Mouse (Mus musculus) lung, embryonic 15.5 days (tissue): ENCODE measurements around the gene Olfr1349. TPM values are rescaled to one million over a fixed set of nuclear protein-coding genes. Genes with fewer than 3 reads are reported as not detected.
"Not testable (repeated sequence)": the region's sequence is repeated elsewhere in the genome, so short reads cannot be mapped to it uniquely, and the experiment has no call there.

Experiments used
- ATAC-seq: fragments of 200-750 bp; cut with Nextera tagmentation; 2 replicates; pipeline ENCODE4 v1.8.0; 2017; ENCODE audit warnings: moderate number of reproducible peaks, borderline replicate concordance; ENCODE audit not compliant: low FRiP score, low TSS enrichment; ENCODE audit errors: extremely low read depth
- H3K27ac ChIP-seq: fragments of 300-500 bp; sonication (generic); 2 replicates; pipeline ENCODE4 v1.5.1; 2015; ENCODE audit warnings: moderate library complexity, mild to moderate bottlenecking, inconsistent platforms
- H3K27me3 ChIP-seq: fragments of 300-500 bp; sonication (generic); 2 replicates; pipeline ENCODE4 v1.6.1; 2015; ENCODE audit warnings: inconsistent platforms
- H3K36me3 ChIP-seq: fragments of 300-500 bp; sonication (generic); 2 replicates; pipeline ENCODE4 v1.6.1; 2015; ENCODE audit warnings: inconsistent platforms
- H3K4me1 ChIP-seq: fragments of 300-500 bp; sonication (generic); 2 replicates; pipeline ENCODE4 v1.6.1; 2015; ENCODE audit warnings: inconsistent platforms
- H3K4me2 ChIP-seq: fragments of 300-500 bp; sonication (generic); 2 replicates; pipeline ENCODE4 v1.6.1; 2015; ENCODE audit warnings: inconsistent platforms, mild to moderate bottlenecking, moderate library complexity
- H3K4me3 ChIP-seq: fragments of 300-500 bp; sonication (generic); 2 replicates; pipeline ENCODE4 v1.5.1; 2015; ENCODE audit warnings: mild to moderate bottlenecking, inconsistent platforms
- H3K9ac ChIP-seq: fragments of 300-500 bp; sonication (generic); 2 replicates; pipeline ENCODE4 v1.6.1; 2015; ENCODE audit warnings: inconsistent platforms
- H3K9me3 ChIP-seq: fragments of 300-500 bp; sonication (generic); 2 replicates; pipeline ENCODE4 v1.6.1; 2016; ENCODE audit warnings: inconsistent platforms
- WGBS: fragments of 180-500 bp; shearing (Covaris S2); methylation state at CpG from one replicate; pipeline ENCODE4 v1.1.7; 2015; 5-methylcytosine and 5-hydroxymethylcytosine counted together
- polyA plus RNA-seq: library from polyadenylated mRNA; unstranded; fragments of >200 nt; fragmentation: Nextera tagmentation; extraction: Ambion mirVana; gene quantifications from 2 replicates; pipeline ENCODE4 v1.2.1, GENCODE M21; 2015

The Olfr1349 gene
- not detected in 2 replicates for polyA plus RNA-seq

GRCm38 (mm10) chr7:6522850-6523249, at the start of gene Olfr1349:
Gene Olfr1349, minus strand, starts transcription at chr7:6522950.
- 89% methylated on average over 5 of the region's 5 CpGs for WGBS
- Histone ChIP-seq H3K36me3 (no peaks in the 10 kb centered on the region), H3K9ac (no peak within 1 kb of the TSS), H3K27ac (no peak within 1 kb of the TSS), H3K27me3 (no peaks in the 10 kb centered on the region), H3K9me3 (no peaks in the 10 kb centered on the region), H3K4me1 (no peaks in the 10 kb centered on the region), H3K4me3 (no peak within 1 kb of the TSS), H3K4me2 (no peak within 1 kb of the TSS)
- ATAC-seq = no peak

GRCm38 (mm10) chr7:6564541-6564940, 41.8 kb upstream of the Olfr1349 start, which contains the start of gene Olfr1350:
Gene Olfr1350, plus strand, starts transcription at chr7:6564841.
- Histone ChIP-seq H3K9me3 (no peaks in the 10 kb centered on the region), H3K27me3 (no peaks in the 10 kb centered on the region), H3K36me3 (no peaks in the 10 kb centered on the region), H3K4me1 (no peaks in the 10 kb centered on the region), H3K9ac (no peak within 1 kb of the TSS), H3K4me3 (no peak within 1 kb of the TSS), H3K27ac (no peak within 1 kb of the TSS), H3K4me2 (no peak within 1 kb of the TSS)
- ATAC-seq = no peak

- Histone ChIP-seq H3K9me3 (no peaks in the 10 kb centered on the region), H3K4me1 (no peaks in the 10 kb centered on the region), H3K9ac (no peak overlapping the region), H3K27ac (no peak overlapping the region), H3K4me2 (no peak overlapping the region), H3K27me3 (no peaks in the 10 kb centered on the region), H3K4me3 (no peak overlapping the region), H3K36me3 (no peaks in the 10 kb centered on the region)
- WGBS = 63% methylated on average over 5 of the region's 5 CpGs
- ATAC-seq = no peak
Measured at GRCm38 (mm10) chr7:6526141-6526540, 3.4 kb upstream of the Olfr1349 start.

GRCm38 (mm10) chr7:6525001-6525400, 2.3 kb upstream of the Olfr1349 start:
- no peaks in the 10 kb centered on the region for H3K36me3 ChIP-seq
- no peaks in the 10 kb centered on the region for H3K27me3 ChIP-seq
- ATAC-seq = no peak
- H3K4me1 ChIP-seq = no peaks in the 10 kb centered on the region
- H3K9ac ChIP-seq = no peak overlapping the region
- WGBS = 49% methylated on average over 3 of the region's 3 CpGs
- no peak overlapping the region for H3K4me2 ChIP-seq
- no peak overlapping the region for H3K4me3 ChIP-seq
- no peaks in the 10 kb centered on the region for H3K9me3 ChIP-seq
- H3K27ac ChIP-seq = no peak overlapping the region

GRCm38 (mm10) chr7:6521666-6522065, 1.1 kb downstream of the Olfr1349 start:
- Histone ChIP-seq H3K36me3 (no peaks in the 10 kb centered on the region), H3K27ac (no peak overlapping the region), H3K4me2 (no peak overlapping the region), H3K27me3 (no peaks in the 10 kb centered on the region), H3K4me1 (no peaks in the 10 kb centered on the region), H3K9ac (no peak overlapping the region), H3K9me3 (no peaks in the 10 kb centered on the region), H3K4me3 (no peak overlapping the region)
- 33% methylated on average over 1 of the region's 1 CpGs for WGBS
- no peak for ATAC-seq

- WGBS = 87% methylated on average over 1 of the region's 1 CpGs
- no peak within 1 kb of the TSS for H3K4me3 ChIP-seq
- no peaks in the 10 kb centered on the region for H3K27me3 ChIP-seq
- no peaks in the 10 kb centered on the region for H3K4me1 ChIP-seq
- no peak within 1 kb of the TSS for H3K27ac ChIP-seq
- H3K36me3 ChIP-seq = no peaks in the 10 kb centered on the region
- H3K9ac ChIP-seq = no peak within 1 kb of the TSS
- H3K4me2 ChIP-seq = no peak within 1 kb of the TSS
- no peak for ATAC-seq
- no peaks in the 10 kb centered on the region for H3K9me3 ChIP-seq
Measured at GRCm38 (mm10) chr7:6508648-6509047, 14.1 kb downstream of the Olfr1349 start, which contains the start of gene Olfr1348. Gene Olfr1348, minus strand, starts transcription at chr7:6508748.

GRCm38 (mm10) chr7:6499655-6500054, 23.1 kb downstream of the Olfr1349 start, which contains the start of gene Olfr1347:
Gene Olfr1347, minus strand, starts transcription at chr7:6499755.
- no peak within 1 kb of the TSS for H3K4me3 ChIP-seq
- H3K9me3 ChIP-seq = no peaks in the 10 kb centered on the region
- H3K36me3 ChIP-seq = no peaks in the 10 kb centered on the region
- no peak within 1 kb of the TSS for H3K27ac ChIP-seq
- H3K4me2 ChIP-seq = no peak within 1 kb of the TSS
- H3K4me1 ChIP-seq = no peaks in the 10 kb centered on the region
- WGBS = 37% methylated on average over 1 of the region's 1 CpGs
- no peaks in the 10 kb centered on the region for H3K27me3 ChIP-seq
- H3K9ac ChIP-seq = no peak within 1 kb of the TSS
- no peak for ATAC-seq

GRCm38 (mm10) chr7:6486841-6487240, 35.9 kb downstream of the Olfr1349 start, which contains the start of gene Olfr5:
Gene Olfr5, minus strand, starts transcription at chr7:6486941.
- H3K9ac ChIP-seq = no peak within 1 kb of the TSS
- no peaks in the 10 kb centered on the region for H3K4me1 ChIP-seq
- H3K27me3 ChIP-seq = no peaks in the 10 kb centered on the region
- no peak for ATAC-seq
- H3K36me3 ChIP-seq = no peaks in the 10 kb centered on the region
- no peak within 1 kb of the TSS for H3K27ac ChIP-seq
- no peak within 1 kb of the TSS for H3K4me3 ChIP-seq
- no peak within 1 kb of the TSS for H3K4me2 ChIP-seq
- WGBS = 18% methylated on average over 2 of the region's 2 CpGs
- no peaks in the 10 kb centered on the region for H3K9me3 ChIP-seq

GRCm38 (mm10) chr7:6477633-6478032, 45.1 kb downstream of the Olfr1349 start:
- H3K27ac ChIP-seq, H3K9me3 ChIP-seq, H3K4me3 ChIP-seq, H3K36me3 ChIP-seq, H3K4me2 ChIP-seq, H3K27me3 ChIP-seq, ATAC-seq, H3K9ac ChIP-seq, H3K4me1 ChIP-seq: not testable (repeated sequence)
- 54% methylated on average over 2 of the region's 2 CpGs for WGBS

GRCm38 (mm10) chr7:6466951-6467350, 55.8 kb downstream of the Olfr1349 start, which contains the start of gene Olfr1346:
Gene Olfr1346, plus strand, starts transcription at chr7:6467101.
- no peak for ATAC-seq
- no peak within 1 kb of the TSS for H3K4me2 ChIP-seq

More at GRCm38 (mm10) chr7:6466951-6467350, 55.8 kb downstream of the Olfr1349 start, which contains the start of gene Olfr1346:
- no peak within 1 kb of the TSS for H3K27ac ChIP-seq
- H3K4me1 ChIP-seq = no peaks in the 10 kb centered on the region
- no peaks in the 10 kb centered on the region for H3K27me3 ChIP-seq
- no peaks in the 10 kb centered on the region for H3K36me3 ChIP-seq
- no peak within 1 kb of the TSS for H3K4me3 ChIP-seq
- H3K9ac ChIP-seq = no peak within 1 kb of the TSS
- no peaks in the 10 kb centered on the region for H3K9me3 ChIP-seq

Other genes with a start within 250 kb of the Olfr1349 start
- 5.6 and 7.1 TPM in 2 replicates for gene Zfp667, start 236.4 kb downstream of the Olfr1349 start, polyA plus RNA-seq
- 5.6 and 7.3 TPM in 2 replicates for gene Zfp583, start 191.7 kb downstream of the Olfr1349 start, polyA plus RNA-seq
- 1.5 and 1.6 TPM in 2 replicates for gene Gm3854, start 179.2 kb downstream of the Olfr1349 start, polyA plus RNA-seq
- gene Zfp78, start 159.7 kb downstream of the Olfr1349 start, polyA plus RNA-seq = 3.4 TPM in 2 replicates
- gene Zfp28, start 139.7 kb downstream of the Olfr1349 start, polyA plus RNA-seq = 9.4 and 9.6 TPM in 2 replicates
- gene Smim17, start 124.2 kb downstream of the Olfr1349 start, polyA plus RNA-seq = 0.20 TPM in 1 of 2 replicates, not detected in the other
- gene Gm20715, start 112.7 kb downstream of the Olfr1349 start, polyA plus RNA-seq = 0.04 TPM in 2 replicates
- not detected in 2 replicates for gene Olfr1344, start 84.3 kb downstream of the Olfr1349 start, polyA plus RNA-seq
- gene Olfr1336, start 66.8 kb downstream of the Olfr1349 start, polyA plus RNA-seq = not detected in 2 replicates
- not detected in 2 replicates for gene Olfr1346, start 55.8 kb downstream of the Olfr1349 start, polyA plus RNA-seq
- gene Olfr5, start 36.0 kb downstream of the Olfr1349 start, polyA plus RNA-seq = not detected in 2 replicates
- not detected in 2 replicates for gene Olfr1347, start 23.2 kb downstream of the Olfr1349 start, polyA plus RNA-seq
- not detected in 2 replicates for gene Olfr1348, start 14.2 kb downstream of the Olfr1349 start, polyA plus RNA-seq
- gene Olfr1350, start 41.9 kb upstream of the Olfr1349 start, polyA plus RNA-seq = not detected in 2 replicates
- 1.2 and 2.9 TPM in 2 replicates for gene Zim1, start 173.5 kb upstream of the Olfr1349 start, polyA plus RNA-seq
- gene Peg3, start 207.5 kb upstream of the Olfr1349 start, polyA plus RNA-seq = 117 and 127 TPM in 2 replicates
- 3.7 and 4.4 TPM in 2 replicates for gene Usp29, start 207.6 kb upstream of the Olfr1349 start, polyA plus RNA-seq